Mouse (Mus musculus): ENCODE measurements at regions not wholly inside any gene's neighbourhood (a gene's known extent, or its start where the extent isn't known, plus 50 kb on each side); places are given as distances from the start of the nearest gene placed in this dataset.

- ATAC-seq (ENCODE audit: low read depth) (no peak), DNase-seq (ENCODE audit: low spot score) (no peak)
- H3K27me3 ChIP-seq (replicated peaks; ENCODE audit: control insufficient read depth, insufficient read depth, low read length), result no peaks in the 10 kb centered on the region
- H3K9me3 ChIP-seq (ENCODE audit: control insufficient read depth, low read length), result no peaks in the 10 kb centered on the region
- H3K4me3 ChIP-seq (ENCODE audit: low read depth, low read length), result no peak overlapping the region
- no peaks in the 10 kb centered on the region for H3K4me1 ChIP-seq (ENCODE audit: control insufficient read depth, insufficient read depth, low read length)
- no peaks in the 10 kb centered on the region for H3K36me3 ChIP-seq (ENCODE audit: control insufficient read depth, insufficient read depth, low read length)
- WGBS, result 79% methylated on average over 3 of the region's 3 CpGs
- H3K9ac ChIP-seq (ENCODE audit: low read depth, low read length), result no peak overlapping the region
- H3K4me2 ChIP-seq (ENCODE audit: low read depth, low read length), result no peak overlapping the region
- H3K27ac ChIP-seq (replicated peaks; ENCODE audit: low read depth, low read length), result no peak overlapping the region
Observed at GRCm38 (mm10) chr7:65772845-65773244, 81.9 kb downstream of the Tm2d3 start.

GRCm38 (mm10) chr7:65773948-65774347 is 83.0 kb downstream of the Tm2d3 start:
- Histone ChIP-seq H3K4me2 (ENCODE audit: low read depth, low read length) (no peak overlapping the region), H3K9ac (ENCODE audit: low read depth, low read length) (no peak overlapping the region), H3K4me3 (ENCODE audit: low read depth, low read length) (no peak overlapping the region), H3K36me3 (ENCODE audit: control insufficient read depth, insufficient read depth, low read length) (no peaks in the 10 kb centered on the region), H3K9me3 (ENCODE audit: control insufficient read depth, low read length) (no peaks in the 10 kb centered on the region), H3K27me3 (replicated peaks; ENCODE audit: control insufficient read depth, insufficient read depth, low read length) (no peaks in the 10 kb centered on the region), H3K27ac (replicated peaks; ENCODE audit: low read depth, low read length) (no peak overlapping the region), H3K4me1 (ENCODE audit: control insufficient read depth, insufficient read depth, low read length) (no peaks in the 10 kb centered on the region)
- no peak for DNase-seq (ENCODE audit: low spot score)
- no peak for ATAC-seq (ENCODE audit: low read depth)
- WGBS, result 58% methylated on average over 2 of the region's 2 CpGs

GRCm38 (mm10) chr7:65774388-65775015 is 83.5 kb downstream of the Tm2d3 start:
- DNase-seq (ENCODE audit: low spot score) (peak; percentile 36), ATAC-seq (ENCODE audit: low read depth) (no peak)
- H3K4me3 ChIP-seq (ENCODE audit: low read depth, low read length), result no peak overlapping the region
- no peaks in the 10 kb centered on the region for H3K27me3 ChIP-seq (replicated peaks; ENCODE audit: control insufficient read depth, insufficient read depth, low read length)
- H3K4me2 ChIP-seq (ENCODE audit: low read depth, low read length), result no peak overlapping the region
- 86% methylated on average over 11 of the region's 11 CpGs for WGBS
- H3K36me3 ChIP-seq (ENCODE audit: control insufficient read depth, insufficient read depth, low read length), result no peaks in the 10 kb centered on the region
- no peak overlapping the region for H3K27ac ChIP-seq (replicated peaks; ENCODE audit: low read depth, low read length)
- H3K4me1 ChIP-seq (ENCODE audit: control insufficient read depth, insufficient read depth, low read length), result no peaks in the 10 kb centered on the region
- H3K9me3 ChIP-seq (ENCODE audit: control insufficient read depth, low read length), result no peaks in the 10 kb centered on the region
- H3K9ac ChIP-seq (ENCODE audit: low read depth, low read length), result no peak overlapping the region

GRCm38 (mm10) chr7:65775016-65775415 is 84.0 kb downstream of the Tm2d3 start:
- Histone ChIP-seq H3K4me2 (ENCODE audit: low read depth, low read length) (no peak overlapping the region), H3K4me3 (ENCODE audit: low read depth, low read length) (no peak overlapping the region), H3K27me3 (replicated peaks; ENCODE audit: control insufficient read depth, insufficient read depth, low read length) (no peaks in the 10 kb centered on the region), H3K27ac (replicated peaks; ENCODE audit: low read depth, low read length) (no peak overlapping the region), H3K9me3 (ENCODE audit: control insufficient read depth, low read length) (no peaks in the 10 kb centered on the region), H3K4me1 (ENCODE audit: control insufficient read depth, insufficient read depth, low read length) (no peaks in the 10 kb centered on the region), H3K36me3 (ENCODE audit: control insufficient read depth, insufficient read depth, low read length) (no peaks in the 10 kb centered on the region), H3K9ac (ENCODE audit: low read depth, low read length) (no peak overlapping the region)
- WGBS, result 94% methylated on average over 3 of the region's 3 CpGs
- DNase-seq (ENCODE audit: low spot score) (no peak), ATAC-seq (ENCODE audit: low read depth) (no peak)

GRCm38 (mm10) chr7:65779716-65780372 is 81.7 kb upstream of the Pcsk6 start:
- peak; percentile 65 for ATAC-seq (ENCODE audit: low read depth)
- H3K4me2 ChIP-seq (ENCODE audit: low read depth, low read length), result peak overlapping the region; percentile 15; the same call in 1 of the 2 replicates
- H3K27me3 ChIP-seq (replicated peaks; ENCODE audit: control insufficient read depth, insufficient read depth, low read length), result no peaks in the 10 kb centered on the region
- H3K27ac ChIP-seq (replicated peaks; ENCODE audit: low read depth, low read length), result no peak overlapping the region
- H3K4me1 ChIP-seq (ENCODE audit: control insufficient read depth, insufficient read depth, low read length), result peaks cover 17% of the 10 kb centered on the region
- DNase-seq (ENCODE audit: low spot score), result peak; percentile 68
- no peak overlapping the region for H3K9ac ChIP-seq (ENCODE audit: low read depth, low read length)
- WGBS, result 62% methylated on average over 14 of the region's 14 CpGs
- no peak overlapping the region for H3K4me3 ChIP-seq (ENCODE audit: low read depth, low read length)
- no peaks in the 10 kb centered on the region for H3K36me3 ChIP-seq (ENCODE audit: control insufficient read depth, insufficient read depth, low read length)
- no peaks in the 10 kb centered on the region for H3K9me3 ChIP-seq (ENCODE audit: control insufficient read depth, low read length)

GRCm38 (mm10) chr7:65780578-65781370 is 80.8 kb upstream of the Pcsk6 start:
- Histone ChIP-seq H3K4me3 (ENCODE audit: low read depth, low read length) (no peak overlapping the region), H3K27me3 (replicated peaks; ENCODE audit: control insufficient read depth, insufficient read depth, low read length) (no peaks in the 10 kb centered on the region), H3K36me3 (ENCODE audit: control insufficient read depth, insufficient read depth, low read length) (no peaks in the 10 kb centered on the region), H3K9ac (ENCODE audit: low read depth, low read length) (no peak overlapping the region), H3K9me3 (ENCODE audit: control insufficient read depth, low read length) (no peaks in the 10 kb centered on the region), H3K27ac (replicated peaks; ENCODE audit: low read depth, low read length) (no peak overlapping the region; the same call in 1 of the 2 replicates), H3K4me1 (ENCODE audit: control insufficient read depth, insufficient read depth, low read length) (peaks cover 17% of the 10 kb centered on the region), H3K4me2 (ENCODE audit: low read depth, low read length) (peak overlapping the region; percentile 15; the same call in 1 of the 2 replicates)
- peak; percentile 40 for DNase-seq (ENCODE audit: low spot score)
- 58% methylated on average over 9 of the region's 9 CpGs for WGBS
- no peak for ATAC-seq (ENCODE audit: low read depth)

GRCm38 (mm10) chr7:65782024-65782423 is 79.5 kb upstream of the Pcsk6 start:
- no peak for ATAC-seq (ENCODE audit: low read depth)
- Histone ChIP-seq H3K4me2 (ENCODE audit: low read depth, low read length) (no peak overlapping the region), H3K9me3 (ENCODE audit: control insufficient read depth, low read length) (no peaks in the 10 kb centered on the region), H3K27me3 (replicated peaks; ENCODE audit: control insufficient read depth, insufficient read depth, low read length) (no peaks in the 10 kb centered on the region), H3K4me3 (ENCODE audit: low read depth, low read length) (no peak overlapping the region), H3K36me3 (ENCODE audit: control insufficient read depth, insufficient read depth, low read length) (no peaks in the 10 kb centered on the region), H3K4me1 (ENCODE audit: control insufficient read depth, insufficient read depth, low read length) (peaks cover 17% of the 10 kb centered on the region), H3K9ac (ENCODE audit: low read depth, low read length) (peak overlapping the region; percentile 23; the same call in 1 of the 2 replicates), H3K27ac (replicated peaks; ENCODE audit: low read depth, low read length) (no peak overlapping the region)
- 74% methylated on average over 7 of the region's 7 CpGs for WGBS
- DNase-seq (ENCODE audit: low spot score), result no peak

- Histone ChIP-seq H3K27me3 (replicated peaks; ENCODE audit: control insufficient read depth, insufficient read depth, low read length) (no peaks in the 10 kb centered on the region), H3K9ac (ENCODE audit: low read depth, low read length) (no peak overlapping the region), H3K36me3 (ENCODE audit: control insufficient read depth, insufficient read depth, low read length) (no peaks in the 10 kb centered on the region), H3K27ac (replicated peaks; ENCODE audit: low read depth, low read length) (no peak overlapping the region), H3K4me3 (ENCODE audit: low read depth, low read length) (no peak overlapping the region), H3K4me2 (ENCODE audit: low read depth, low read length) (no peak overlapping the region), H3K4me1 (ENCODE audit: control insufficient read depth, insufficient read depth, low read length) (peaks cover 17% of the 10 kb centered on the region), H3K9me3 (ENCODE audit: control insufficient read depth, low read length) (no peaks in the 10 kb centered on the region)
- WGBS, result 38% methylated on average over 4 of the region's 4 CpGs
- DNase-seq (ENCODE audit: low spot score), result no peak
- no peak for ATAC-seq (ENCODE audit: low read depth)
Observed at GRCm38 (mm10) chr7:65783773-65784172, 77.8 kb upstream of the Pcsk6 start.

All from embryonic facial prominence, embryonic 14.5 days (tissue).